In the genomic region with DNA sequence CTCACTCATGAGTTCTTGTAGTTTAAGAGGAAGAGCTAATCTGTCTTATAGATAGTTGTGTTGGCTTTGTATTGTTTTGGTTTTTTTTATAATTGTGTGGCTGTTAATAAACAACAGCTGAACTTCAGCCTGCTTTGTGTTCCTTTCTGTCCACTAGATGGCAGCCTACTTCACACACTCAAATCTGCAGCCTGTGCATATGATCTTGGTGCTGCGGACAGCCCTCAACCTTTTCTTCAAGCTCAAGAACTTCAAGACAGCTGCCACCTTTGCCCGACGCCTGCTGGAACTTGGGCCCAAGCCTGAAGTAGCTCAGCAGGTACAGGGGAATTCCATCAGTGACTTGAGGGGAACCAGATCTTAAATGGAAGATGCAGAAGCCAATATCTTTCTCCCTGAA, we compare ENCODE assay signal across 8 mouse cellular contexts. TPM values are rescaled to one million over a fixed set of nuclear protein-coding genes. Genes with fewer than 3 reads are reported as not detected.
DNase-seq lines count a peak whose midpoint lies in the region; ATAC-seq and TF ChIP-seq lines count a peak whose summit lies in the region.

No protein-coding gene starts in this region.

- peak; percentile 81 for TF ChIP-seq CTCF in left cerebral cortex, adult 2 months (IDR thresholded peaks at IDR 0.05)
- TF ChIP-seq CTCF in ES-Bruce4 (IDR thresholded peaks at IDR 0.05; ENCODE audit: low read depth, low read length) = peak; percentile 55

- intact Hi-C loops in left cerebral cortex, adult 2 months (cut with DNase I) = no loop called here

- H3K27ac ChIP-seq in left cerebral cortex, adult 2 months = no peak overlapping the region
- H3K27ac ChIP-seq in ES-Bruce4 (ENCODE audit: insufficient read depth, low read length) = no peak overlapping the region
- H3K27ac ChIP-seq in forebrain, embryonic 10.5 days = no peak overlapping the region
- H3K27ac ChIP-seq in kidney, embryonic 16.5 days (ENCODE audit: low read length) = no peak overlapping the region
- no peak overlapping the region for H3K27ac ChIP-seq in midbrain, embryonic 14.5 days (replicated peaks; ENCODE audit: low read depth, low read length)

- no peaks in the 10 kb centered on the region for H3K27me3 ChIP-seq in ES-Bruce4 (ENCODE audit: control insufficient read depth, insufficient read depth, low read length, poor library complexity, severe bottlenecking)
- H3K27me3 ChIP-seq in forebrain, embryonic 10.5 days (ENCODE audit: poor library complexity, severe bottlenecking) = no peaks in the 10 kb centered on the region
- H3K27me3 ChIP-seq in kidney, embryonic 16.5 days (ENCODE audit: insufficient read depth, low read length) = no peaks in the 10 kb centered on the region
- no peaks in the 10 kb centered on the region for H3K27me3 ChIP-seq in midbrain, embryonic 14.5 days (ENCODE audit: control insufficient read depth, insufficient read depth, low read length)

- no peak overlapping the region for H3K9ac ChIP-seq in ES-Bruce4 (ENCODE audit: low read depth, poor library complexity, severe bottlenecking)
- no peak overlapping the region for H3K9ac ChIP-seq in kidney, embryonic 16.5 days (replicated peaks; ENCODE audit: low read length)
- no peak overlapping the region for H3K9ac ChIP-seq in midbrain, embryonic 14.5 days (replicated peaks; ENCODE audit: low read length)

- 65% methylated on average over 3 of the region's 3 CpGs for WGBS in forebrain, embryonic 10.5 days
- WGBS in kidney, embryonic 16.5 days = 58% methylated on average over 3 of the region's 3 CpGs
- WGBS in midbrain, embryonic 14.5 days = 43% methylated on average over 3 of the region's 3 CpGs

- H3K4me1 ChIP-seq in ES-Bruce4 (ENCODE audit: control insufficient read depth, insufficient read depth, low read length) = no peaks in the 10 kb centered on the region
- H3K4me1 ChIP-seq in forebrain, embryonic 10.5 days = no peaks in the 10 kb centered on the region
- no peaks in the 10 kb centered on the region for H3K4me1 ChIP-seq in kidney, embryonic 16.5 days (ENCODE audit: insufficient read depth, low read length)
- no peaks in the 10 kb centered on the region for H3K4me1 ChIP-seq in midbrain, embryonic 14.5 days (ENCODE audit: control insufficient read depth, insufficient read depth, low read length)

- H3K36me3 ChIP-seq in ES-Bruce4 (ENCODE audit: control insufficient read depth, insufficient read depth, low read length, poor library complexity, severe bottlenecking) = peaks cover 45% of the 10 kb centered on the region
- peaks cover 92% of the 10 kb centered on the region for H3K36me3 ChIP-seq in forebrain, embryonic 10.5 days (replicated peaks)
- H3K36me3 ChIP-seq in kidney, embryonic 16.5 days (ENCODE audit: insufficient read depth, low read length) = peaks cover 85% of the 10 kb centered on the region
- H3K36me3 ChIP-seq in midbrain, embryonic 14.5 days (ENCODE audit: control insufficient read depth, insufficient read depth, low read length) = peaks cover 92% of the 10 kb centered on the region

- H3K4me3 ChIP-seq in left cerebral cortex, adult 2 months = no peak overlapping the region
- H3K4me3 ChIP-seq in ES-Bruce4 (ENCODE audit: low read depth, low read length) = no peak overlapping the region
- H3K4me3 ChIP-seq in forebrain, embryonic 10.5 days = no peak overlapping the region
- no peak overlapping the region for H3K4me3 ChIP-seq in kidney, embryonic 16.5 days (ENCODE audit: low read length)
- no peak overlapping the region for H3K4me3 ChIP-seq in midbrain, embryonic 14.5 days (replicated peaks; ENCODE audit: low read depth, low read length)

- TF ChIP-seq EP300 in ES-Bruce4 (IDR thresholded peaks at IDR 0.05; ENCODE audit: insufficient read depth, low read depth, low read length) = no peak

- H3K9me3 ChIP-seq in ES-Bruce4 (replicated peaks; ENCODE audit: control insufficient read depth, insufficient read depth, low read length, poor library complexity, severe bottlenecking) = no peaks in the 10 kb centered on the region
- H3K9me3 ChIP-seq in forebrain, embryonic 10.5 days = no peaks in the 10 kb centered on the region
- no peaks in the 10 kb centered on the region for H3K9me3 ChIP-seq in kidney, embryonic 16.5 days (ENCODE audit: low read length)
- H3K9me3 ChIP-seq in midbrain, embryonic 14.5 days (ENCODE audit: control insufficient read depth, low read length) = no peaks in the 10 kb centered on the region

- no peak for TF ChIP-seq POLR2A in ES-Bruce4 (IDR thresholded peaks at IDR 0.05; ENCODE audit: insufficient read depth, low read length)

- DNase-seq in left cerebral cortex, adult 2 months (ENCODE audit: extremely low spot score in 1 of 2, low spot score in 2 of 2) = peak in 1 of 2 experiments; percentile 20
- DNase-seq in left cerebral cortex, adult 11 months (ENCODE audit: low spot score) = no peak
- DNase-seq in c-Kit-positive CD71-negative TER-119-negative erythroid progenitor cells, embryonic 14.5 days (ENCODE audit: low read depth) = peak; percentile 30
- peak; percentile 33 for DNase-seq in forebrain, embryonic 10.5 days (ENCODE audit: extremely low spot score, low spot score)
- peak; percentile 84 for DNase-seq in midbrain, embryonic 14.5 days
- no peak for DNase-seq in urinary bladder, postnatal 25 days (ENCODE audit: low spot score)

- H3K4me2 ChIP-seq in kidney, embryonic 16.5 days (replicated peaks; ENCODE audit: low read depth, low read length) = no peak overlapping the region
- no peak overlapping the region for H3K4me2 ChIP-seq in midbrain, embryonic 14.5 days (ENCODE audit: low read length)

- 0 out of 2 replicates have a peak, but pooled peaks have one; percentile 44 for ATAC-seq in kidney, embryonic 16.5 days (ENCODE audit: low FRiP score, low TSS enrichment)
- ATAC-seq in midbrain, embryonic 14.5 days (ENCODE audit: low FRiP score, low TSS enrichment) = no peak

RNA-seq across cellular contexts. Expression of gene Pex19, which starts 6.8 kb away (rescaled TPM):
- 10 to 100 TPM; 82.8 to 92.4 TPM for total RNA-seq in left cerebral cortex, adult 2 months (2021)
- polyA plus RNA-seq in ES-Bruce4 (2011; ENCODE audit: insufficient read depth, insufficient read length, low read depth, missing spikeins) = 82.0 and 83.8 TPM in 2 replicates
- 153 and 159 TPM in 2 replicates for polyA plus RNA-seq in forebrain, embryonic 10.5 days (2016; fragmentation: Nextera tagmentation; extraction: Ambion mirVana)
- 170 and 172 TPM in 2 replicates for polyA plus RNA-seq in kidney, embryonic 16.5 days (2015; fragmentation: Nextera tagmentation; extraction: Ambion mirVana)
- 122 and 156 TPM in 2 replicates for polyA plus RNA-seq in midbrain, embryonic 14.5 days (2014; fragmentation: Nextera tagmentation; extraction: Ambion mirVana)

RNA-seq across cellular contexts. Expression of gene Dcaf8, which starts 28.2 kb away (rescaled TPM):
- 100 to 1,000 TPM; 115 to 121 TPM for total RNA-seq in left cerebral cortex, adult 2 months (2021)
- polyA plus RNA-seq in ES-Bruce4 (2011; ENCODE audit: insufficient read depth, insufficient read length, low read depth, missing spikeins) = 98.6 and 103 TPM in 2 replicates
- 132 and 138 TPM in 2 replicates for polyA plus RNA-seq in forebrain, embryonic 10.5 days (2016; fragmentation: Nextera tagmentation; extraction: Ambion mirVana)
- 147 and 149 TPM in 2 replicates for polyA plus RNA-seq in kidney, embryonic 16.5 days (2015; fragmentation: Nextera tagmentation; extraction: Ambion mirVana)
- polyA plus RNA-seq in midbrain, embryonic 14.5 days (2014; fragmentation: Nextera tagmentation; extraction: Ambion mirVana) = 63.5 and 79.8 TPM in 2 replicates

RNA-seq across cellular contexts. Expression of gene Ncstn, which starts 37.1 kb away (rescaled TPM):
- total RNA-seq in left cerebral cortex, adult 2 months (2021) = 10 to 100 TPM; 61.5 to 65.4 TPM
- 54.2 and 56.2 TPM in 2 replicates for polyA plus RNA-seq in ES-Bruce4 (2011; ENCODE audit: insufficient read depth, insufficient read length, low read depth, missing spikeins)
- polyA plus RNA-seq in forebrain, embryonic 10.5 days (2016; fragmentation: Nextera tagmentation; extraction: Ambion mirVana) = 91.6 and 95.3 TPM in 2 replicates
- polyA plus RNA-seq in kidney, embryonic 16.5 days (2015; fragmentation: Nextera tagmentation; extraction: Ambion mirVana) = 160 and 164 TPM in 2 replicates
- 97.7 and 117 TPM in 2 replicates for polyA plus RNA-seq in midbrain, embryonic 14.5 days (2014; fragmentation: Nextera tagmentation; extraction: Ambion mirVana)

RNA-seq across cellular contexts. Expression of gene Copa, which starts 37.4 kb away (rescaled TPM):
- 100 to 1,000 TPM; 138 to 147 TPM for total RNA-seq in left cerebral cortex, adult 2 months (2021)
- 161 and 163 TPM in 2 replicates for polyA plus RNA-seq in ES-Bruce4 (2011; ENCODE audit: insufficient read depth, insufficient read length, low read depth, missing spikeins)
- polyA plus RNA-seq in forebrain, embryonic 10.5 days (2016; fragmentation: Nextera tagmentation; extraction: Ambion mirVana) = 176 TPM in 2 replicates
- polyA plus RNA-seq in kidney, embryonic 16.5 days (2015; fragmentation: Nextera tagmentation; extraction: Ambion mirVana) = 260 and 264 TPM in 2 replicates
- polyA plus RNA-seq in midbrain, embryonic 14.5 days (2014; fragmentation: Nextera tagmentation; extraction: Ambion mirVana) = 96.5 and 188 TPM in 2 replicates

Comparison
In these comparisons a context has a peak if more than half of its experiments do, and no peak if none do; other contexts are left out.
1. DNase-seq: peak in c-Kit-positive CD71-negative TER-119-negative erythroid progenitor cells, embryonic 14.5 days (single experiment), forebrain, embryonic 10.5 days (single experiment) and midbrain, embryonic 14.5 days (single experiment); none in left cerebral cortex, adult 11 months (single experiment) and urinary bladder, postnatal 25 days (single experiment).